Mouse (Mus musculus): ENCODE measurements around the gene Las1l. TPM values are rescaled to one million over a fixed set of nuclear protein-coding genes. Genes with fewer than 3 reads are reported as not detected.
"Not testable (repeated sequence)": the region's sequence is repeated elsewhere in the genome, so short reads cannot be mapped to it uniquely, and the experiment has no call there.

Gene Las1l
- polyA plus RNA-seq, 1 experiment = 13.9 TPM

DNA sequence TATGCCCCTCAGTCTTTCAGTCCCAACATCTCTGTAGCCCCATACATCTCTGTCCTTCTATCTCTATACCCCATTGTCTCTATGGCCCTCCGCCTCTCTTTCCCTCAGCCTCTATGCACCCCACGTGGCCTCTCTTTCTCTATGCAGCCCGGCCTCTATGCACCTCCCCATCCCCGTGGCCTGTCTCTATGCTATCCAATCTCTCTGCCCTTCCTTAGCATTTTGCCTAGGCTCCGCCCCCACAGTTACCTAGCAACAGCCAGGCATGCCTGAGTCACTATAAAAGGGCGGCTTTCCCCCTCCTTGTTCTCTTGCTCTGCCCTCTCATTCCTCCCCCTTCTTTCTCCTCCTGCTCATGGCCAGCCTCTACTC, 11.8 kb upstream of the Las1l start:
- H3K4me1 ChIP-seq (replicated peaks; ENCODE audit: control insufficient read depth, insufficient read depth, low read length) = peaks cover 7% of the 10 kb centered on the region; the same call in 1 of the 2 replicates
- H3K4me3 ChIP-seq (ENCODE audit: control insufficient read depth, insufficient read depth, low read length) = peak overlapping the region; percentile 63
- no peaks in the 10 kb centered on the region for H3K27me3 ChIP-seq (ENCODE audit: control insufficient read depth, insufficient read depth, low read length)
- TF ChIP-seq CTCF (IDR thresholded peaks at IDR 0.05; ENCODE audit: borderline replicate concordance, control insufficient read depth, extremely low read depth, insufficient read depth, low read length, poor library complexity) (no peak), POLR2A (IDR thresholded peaks at IDR 0.05; ENCODE audit: control insufficient read depth, extremely low read depth, insufficient read depth, low read length, poor library complexity) (no peak)
- no peaks in the 10 kb centered on the region for H3K36me3 ChIP-seq (ENCODE audit: control insufficient read depth, insufficient read depth, low read length)
- WGBS = 0% methylated on average over 6 of the region's 6 CpGs
- DNase-seq = peak; percentile 80
- H3K27ac ChIP-seq (ENCODE audit: control insufficient read depth, insufficient read depth, low read length) = peak overlapping the region; percentile 53; the same call in 1 of the 2 replicates

DNA sequence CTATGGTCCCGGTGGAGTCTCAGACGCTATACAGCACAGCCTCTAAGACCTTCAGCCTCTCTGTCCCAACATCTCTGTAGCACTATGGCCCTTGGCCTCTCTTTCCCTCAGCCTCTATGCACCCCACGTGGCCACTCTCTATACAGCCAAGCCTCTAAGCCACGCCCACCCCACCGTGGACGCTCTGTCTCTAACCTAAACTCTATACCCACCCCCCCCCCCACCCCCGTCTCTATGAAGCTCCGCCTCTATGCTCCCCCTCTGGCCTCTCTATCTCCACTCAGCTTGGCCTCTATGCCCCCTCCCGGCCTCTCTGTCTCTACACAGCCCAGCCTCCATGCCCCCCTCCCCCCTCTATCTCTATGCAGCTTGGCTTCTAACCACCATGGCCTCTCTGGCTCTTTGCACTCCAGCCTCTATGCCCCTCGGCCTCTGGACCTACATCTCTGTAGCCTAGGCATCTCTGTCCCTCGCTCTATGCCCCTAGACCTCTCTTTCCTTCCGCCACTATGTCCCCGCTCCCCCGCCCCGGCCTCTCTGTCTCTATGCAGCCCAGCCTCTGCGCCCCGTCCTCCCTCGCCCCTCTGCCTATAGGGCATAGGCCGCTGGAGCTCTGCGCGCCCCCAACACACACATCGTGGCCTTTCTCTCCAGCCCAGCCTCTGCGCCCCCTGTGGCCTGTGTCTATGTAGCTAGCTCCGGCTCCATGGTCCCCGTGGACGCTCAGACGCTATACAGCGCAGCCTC, 11.3 kb upstream of the Las1l start:
- 5% methylated on average over 27 of the region's 28 CpGs for WGBS
- peak overlapping the region; percentile 53; the same call in 1 of the 2 replicates for H3K27ac ChIP-seq (ENCODE audit: control insufficient read depth, insufficient read depth, low read length)
- TF ChIP-seq POLR2A (IDR thresholded peaks at IDR 0.05; ENCODE audit: control insufficient read depth, extremely low read depth, insufficient read depth, low read length, poor library complexity) (no peak), CTCF (IDR thresholded peaks at IDR 0.05; ENCODE audit: borderline replicate concordance, control insufficient read depth, extremely low read depth, insufficient read depth, low read length, poor library complexity) (0 out of 2 replicates have a peak, but pooled peaks have one; percentile 49)
- peak; percentile 58 for DNase-seq
- no peaks in the 10 kb centered on the region for H3K36me3 ChIP-seq (ENCODE audit: control insufficient read depth, insufficient read depth, low read length)
- H3K4me3 ChIP-seq (ENCODE audit: control insufficient read depth, insufficient read depth, low read length) = peak overlapping the region; percentile 63
- peaks cover 7% of the 10 kb centered on the region; the same call in 1 of the 2 replicates for H3K4me1 ChIP-seq (replicated peaks; ENCODE audit: control insufficient read depth, insufficient read depth, low read length)
- H3K27me3 ChIP-seq (ENCODE audit: control insufficient read depth, insufficient read depth, low read length) = no peaks in the 10 kb centered on the region

DNA sequence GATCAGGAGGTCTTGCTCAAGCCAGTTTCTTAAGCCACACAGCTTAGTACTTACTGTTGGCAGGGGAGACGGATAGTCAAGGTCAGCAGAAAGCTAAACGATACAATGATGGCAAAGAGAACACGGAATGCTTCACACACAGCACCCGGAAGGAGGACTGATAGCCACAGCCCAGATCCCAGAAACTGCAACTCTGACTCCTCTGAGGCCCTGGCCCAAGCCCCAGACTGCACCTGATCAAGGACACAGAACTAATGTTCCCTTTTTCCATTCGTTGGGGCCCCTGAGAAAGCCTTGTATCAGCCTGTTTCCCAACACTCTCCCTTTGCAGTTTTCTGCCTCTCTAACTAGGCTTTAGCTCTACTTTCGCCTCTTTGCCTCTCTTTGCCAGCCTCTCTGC, 8.3 kb upstream of the Las1l start:
- no peaks in the 10 kb centered on the region for H3K27me3 ChIP-seq (ENCODE audit: control insufficient read depth, insufficient read depth, low read length)
- peaks cover 7% of the 10 kb centered on the region; the same call in 1 of the 2 replicates for H3K4me1 ChIP-seq (replicated peaks; ENCODE audit: control insufficient read depth, insufficient read depth, low read length)
- H3K36me3 ChIP-seq (ENCODE audit: control insufficient read depth, insufficient read depth, low read length) = no peaks in the 10 kb centered on the region
- 98% methylated on average over 6 of the region's 6 CpGs for WGBS
- H3K27ac ChIP-seq (ENCODE audit: control insufficient read depth, insufficient read depth, low read length) = no peak overlapping the region
- H3K4me3 ChIP-seq (ENCODE audit: control insufficient read depth, insufficient read depth, low read length) = no peak overlapping the region
- TF ChIP-seq POLR2A (IDR thresholded peaks at IDR 0.05; ENCODE audit: control insufficient read depth, extremely low read depth, insufficient read depth, low read length, poor library complexity) = no peak
- no peak for TF ChIP-seq CTCF (IDR thresholded peaks at IDR 0.05; ENCODE audit: borderline replicate concordance, control insufficient read depth, extremely low read depth, insufficient read depth, low read length, poor library complexity)
- no peak for DNase-seq

DNA sequence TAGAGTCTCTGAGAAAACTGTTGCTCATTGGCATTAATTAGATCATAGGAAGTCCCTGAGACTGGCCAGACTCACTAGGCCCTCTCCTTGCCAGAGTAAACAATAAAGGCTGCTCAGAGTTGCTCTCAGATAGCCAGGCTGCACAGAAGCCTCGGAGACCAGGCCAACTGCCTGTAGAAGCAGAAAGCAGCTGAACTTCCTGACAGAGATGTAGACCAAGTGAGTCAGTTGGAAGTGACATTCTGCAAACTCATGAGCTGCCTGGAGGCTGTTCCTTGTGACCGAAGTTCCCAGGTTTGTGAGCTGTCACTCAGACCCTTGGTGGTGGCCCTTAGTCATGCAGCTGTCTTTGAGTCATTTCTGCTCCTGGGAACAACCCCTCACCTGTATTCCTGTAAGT, 6.6 kb upstream of the Las1l start:
- Histone ChIP-seq H3K4me1 (replicated peaks; ENCODE audit: control insufficient read depth, insufficient read depth, low read length) (peaks cover 7% of the 10 kb centered on the region; the same call in 1 of the 2 replicates), H3K27ac (ENCODE audit: control insufficient read depth, insufficient read depth, low read length) (no peak overlapping the region), H3K27me3 (ENCODE audit: control insufficient read depth, insufficient read depth, low read length) (no peaks in the 10 kb centered on the region), H3K4me3 (ENCODE audit: control insufficient read depth, insufficient read depth, low read length) (no peak overlapping the region), H3K36me3 (ENCODE audit: control insufficient read depth, insufficient read depth, low read length) (no peaks in the 10 kb centered on the region)
- TF ChIP-seq CTCF (IDR thresholded peaks at IDR 0.05; ENCODE audit: borderline replicate concordance, control insufficient read depth, extremely low read depth, insufficient read depth, low read length, poor library complexity) = no peak
- TF ChIP-seq POLR2A (IDR thresholded peaks at IDR 0.05; ENCODE audit: control insufficient read depth, extremely low read depth, insufficient read depth, low read length, poor library complexity) = no peak
- 52% methylated on average over 2 of the region's 2 CpGs for WGBS
- no peak for DNase-seq

DNA sequence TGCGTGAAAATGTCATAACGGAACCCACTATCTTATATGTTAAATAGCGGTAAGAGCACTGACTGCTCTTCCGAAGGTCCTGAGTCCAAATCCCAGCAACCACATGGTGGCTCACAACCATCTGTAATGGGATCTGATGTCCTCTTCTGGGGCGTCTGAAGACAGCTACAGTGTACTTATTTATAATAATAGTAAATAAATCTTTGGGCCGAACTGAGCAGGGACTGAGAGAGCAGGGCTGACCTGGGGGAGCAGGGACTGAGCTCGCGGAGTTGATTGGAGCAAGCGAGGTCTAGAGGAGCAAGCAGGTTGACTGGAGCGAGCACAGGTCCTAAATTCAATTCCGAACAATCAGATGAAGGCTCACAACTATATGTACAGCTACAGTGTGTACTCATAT, 699 bp upstream of the Las1l start:
- H3K27ac ChIP-seq (ENCODE audit: control insufficient read depth, insufficient read depth, low read length) = peak overlapping the region; percentile 47; the same call in 1 of the 2 replicates
- DNase-seq; H3K27me3 ChIP-seq (ENCODE audit: control insufficient read depth, insufficient read depth, low read length); H3K36me3 ChIP-seq (ENCODE audit: control insufficient read depth, insufficient read depth, low read length); H3K4me1 ChIP-seq (replicated peaks; ENCODE audit: control insufficient read depth, insufficient read depth, low read length); H3K4me3 ChIP-seq (ENCODE audit: control insufficient read depth, insufficient read depth, low read length): not testable (repeated sequence)
- 41% methylated on average over 11 of the region's 11 CpGs for WGBS

DNA sequence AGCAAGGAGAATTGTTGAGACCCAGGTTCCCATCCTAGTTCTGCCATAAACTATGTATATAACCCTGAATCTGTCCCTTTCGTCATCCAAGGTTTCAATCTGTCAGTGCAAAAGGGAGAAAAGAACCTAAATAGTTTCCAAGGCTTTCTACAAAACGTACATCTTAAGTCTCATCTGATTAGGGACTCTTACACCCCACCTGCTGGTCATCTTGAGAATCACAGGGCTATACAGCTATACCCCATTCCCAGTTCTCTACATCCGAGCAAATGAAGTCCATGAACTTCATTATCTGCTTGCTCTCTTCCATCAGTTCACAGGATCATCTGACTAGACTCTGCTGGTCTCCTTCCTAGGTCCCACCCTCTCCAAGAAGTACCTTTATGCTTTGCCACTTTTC, 6.0 kb downstream of the Las1l start:
- 60% methylated on average over 3 of the region's 3 CpGs for WGBS

More for the DNA sequence above, 6.0 kb downstream of the Las1l start:
- Histone ChIP-seq H3K4me1 (replicated peaks; ENCODE audit: control insufficient read depth, insufficient read depth, low read length) (peaks cover 2% of the 10 kb centered on the region; the same call in 1 of the 2 replicates), H3K27ac (ENCODE audit: control insufficient read depth, insufficient read depth, low read length) (no peak overlapping the region), H3K36me3 (ENCODE audit: control insufficient read depth, insufficient read depth, low read length) (0 out of 2 replicates have a peak, but pooled peaks cover 11% of the 10 kb centered on the region), H3K4me3 (ENCODE audit: control insufficient read depth, insufficient read depth, low read length) (no peak overlapping the region), H3K27me3 (ENCODE audit: control insufficient read depth, insufficient read depth, low read length) (no peaks in the 10 kb centered on the region)
- no peak for TF ChIP-seq CTCF (IDR thresholded peaks at IDR 0.05; ENCODE audit: borderline replicate concordance, control insufficient read depth, extremely low read depth, insufficient read depth, low read length, poor library complexity)
- TF ChIP-seq POLR2A (IDR thresholded peaks at IDR 0.05; ENCODE audit: control insufficient read depth, extremely low read depth, insufficient read depth, low read length, poor library complexity) = no peak
- peak; percentile 20 for DNase-seq

Measured in thymus, adult 2 months (tissue).